Mouse (Mus musculus): ENCODE data around the gene Pik3ap1. TPM values are rescaled to one million over a fixed set of nuclear protein-coding genes. Genes with fewer than 3 reads are reported as not detected.

Gene Pik3ap1
- polyA plus RNA-seq, 1 experiment: 0.16 TPM

- TF ChIP-seq CTCF (IDR thresholded peaks at IDR 0.05; ENCODE audit: low read depth, low read length) (no peak), POLR2A (IDR thresholded peaks at IDR 0.05; ENCODE audit: insufficient read depth, low read length) (no peak), EP300 (IDR thresholded peaks at IDR 0.05; ENCODE audit: insufficient read depth, low read depth, low read length) (no peak)
- no peaks in the 10 kb centered on the region for H3K27me3 ChIP-seq (ENCODE audit: control insufficient read depth, insufficient read depth, low read length, poor library complexity, severe bottlenecking)
- no peak overlapping the region for H3K9ac ChIP-seq (ENCODE audit: low read depth, poor library complexity, severe bottlenecking)
- no peaks in the 10 kb centered on the region for H3K4me1 ChIP-seq (ENCODE audit: control insufficient read depth, insufficient read depth, low read length)
- no peaks in the 10 kb centered on the region for H3K9me3 ChIP-seq (replicated peaks; ENCODE audit: control insufficient read depth, insufficient read depth, low read length, poor library complexity, severe bottlenecking)
- no peak overlapping the region for H3K4me3 ChIP-seq (ENCODE audit: low read depth, low read length)
- no peak overlapping the region for H3K27ac ChIP-seq (ENCODE audit: insufficient read depth, low read length)
- H3K36me3 ChIP-seq (ENCODE audit: control insufficient read depth, insufficient read depth, low read length, poor library complexity, severe bottlenecking): no peaks in the 10 kb centered on the region
Measured at GRCm38 (mm10) chr19:41278606-41279005, 106.3 kb downstream of the Pik3ap1 start.

- Histone ChIP-seq H3K4me3 (ENCODE audit: low read depth, low read length) (no peak overlapping the region), H3K36me3 (ENCODE audit: control insufficient read depth, insufficient read depth, low read length, poor library complexity, severe bottlenecking) (no peaks in the 10 kb centered on the region), H3K27ac (ENCODE audit: insufficient read depth, low read length) (no peak overlapping the region), H3K9me3 (replicated peaks; ENCODE audit: control insufficient read depth, insufficient read depth, low read length, poor library complexity, severe bottlenecking) (no peaks in the 10 kb centered on the region), H3K9ac (ENCODE audit: low read depth, poor library complexity, severe bottlenecking) (no peak overlapping the region), H3K4me1 (ENCODE audit: control insufficient read depth, insufficient read depth, low read length) (no peaks in the 10 kb centered on the region), H3K27me3 (ENCODE audit: control insufficient read depth, insufficient read depth, low read length, poor library complexity, severe bottlenecking) (no peaks in the 10 kb centered on the region)
- no peak for TF ChIP-seq EP300 (IDR thresholded peaks at IDR 0.05; ENCODE audit: insufficient read depth, low read depth, low read length)
- TF ChIP-seq CTCF (IDR thresholded peaks at IDR 0.05; ENCODE audit: low read depth, low read length): no peak
- TF ChIP-seq POLR2A (IDR thresholded peaks at IDR 0.05; ENCODE audit: insufficient read depth, low read length): no peak
Measured at GRCm38 (mm10) chr19:41275588-41275987, 109.3 kb downstream of the Pik3ap1 start.

- Histone ChIP-seq H3K9me3 (replicated peaks; ENCODE audit: control insufficient read depth, insufficient read depth, low read length, poor library complexity, severe bottlenecking) (no peaks in the 10 kb centered on the region), H3K27me3 (ENCODE audit: control insufficient read depth, insufficient read depth, low read length, poor library complexity, severe bottlenecking) (no peaks in the 10 kb centered on the region; the same call in 1 of the 2 replicates), H3K36me3 (ENCODE audit: control insufficient read depth, insufficient read depth, low read length, poor library complexity, severe bottlenecking) (no peaks in the 10 kb centered on the region), H3K27ac (ENCODE audit: insufficient read depth, low read length) (no peak overlapping the region), H3K9ac (ENCODE audit: low read depth, poor library complexity, severe bottlenecking) (no peak overlapping the region), H3K4me3 (ENCODE audit: low read depth, low read length) (no peak overlapping the region), H3K4me1 (ENCODE audit: control insufficient read depth, insufficient read depth, low read length) (peaks cover 3% of the 10 kb centered on the region)
- TF ChIP-seq POLR2A (IDR thresholded peaks at IDR 0.05; ENCODE audit: insufficient read depth, low read length): no peak
- TF ChIP-seq EP300 (IDR thresholded peaks at IDR 0.05; ENCODE audit: insufficient read depth, low read depth, low read length): no peak
- no peak for TF ChIP-seq CTCF (IDR thresholded peaks at IDR 0.05; ENCODE audit: low read depth, low read length)
Measured at GRCm38 (mm10) chr19:41270906-41271305, 114.0 kb downstream of the Pik3ap1 start.

GRCm38 (mm10) chr19:41270151-41270727, 114.7 kb downstream of the Pik3ap1 start:
- no peak overlapping the region for H3K4me3 ChIP-seq (ENCODE audit: low read depth, low read length)
- no peak for TF ChIP-seq CTCF (IDR thresholded peaks at IDR 0.05; ENCODE audit: low read depth, low read length)
- no peak for TF ChIP-seq EP300 (IDR thresholded peaks at IDR 0.05; ENCODE audit: insufficient read depth, low read depth, low read length)
- TF ChIP-seq POLR2A (IDR thresholded peaks at IDR 0.05; ENCODE audit: insufficient read depth, low read length): no peak
- no peak overlapping the region for H3K9ac ChIP-seq (ENCODE audit: low read depth, poor library complexity, severe bottlenecking)
- H3K27ac ChIP-seq (ENCODE audit: insufficient read depth, low read length): no peak overlapping the region
- no peaks in the 10 kb centered on the region; the same call in 1 of the 2 replicates for H3K27me3 ChIP-seq (ENCODE audit: control insufficient read depth, insufficient read depth, low read length, poor library complexity, severe bottlenecking)
- no peaks in the 10 kb centered on the region for H3K9me3 ChIP-seq (replicated peaks; ENCODE audit: control insufficient read depth, insufficient read depth, low read length, poor library complexity, severe bottlenecking)
- H3K4me1 ChIP-seq (ENCODE audit: control insufficient read depth, insufficient read depth, low read length): peaks cover 6% of the 10 kb centered on the region
- H3K36me3 ChIP-seq (ENCODE audit: control insufficient read depth, insufficient read depth, low read length, poor library complexity, severe bottlenecking): no peaks in the 10 kb centered on the region

GRCm38 (mm10) chr19:41266251-41266901, 118.5 kb downstream of the Pik3ap1 start:
- Histone ChIP-seq H3K27ac (ENCODE audit: insufficient read depth, low read length) (0 out of 2 replicates have a peak overlapping the region, but pooled peaks have one; percentile 21), H3K27me3 (ENCODE audit: control insufficient read depth, insufficient read depth, low read length, poor library complexity, severe bottlenecking) (no peaks in the 10 kb centered on the region; the same call in 1 of the 2 replicates), H3K9ac (ENCODE audit: low read depth, poor library complexity, severe bottlenecking) (no peak overlapping the region), H3K4me3 (ENCODE audit: low read depth, low read length) (no peak overlapping the region), H3K36me3 (ENCODE audit: control insufficient read depth, insufficient read depth, low read length, poor library complexity, severe bottlenecking) (no peaks in the 10 kb centered on the region), H3K4me1 (ENCODE audit: control insufficient read depth, insufficient read depth, low read length) (peaks cover 6% of the 10 kb centered on the region), H3K9me3 (replicated peaks; ENCODE audit: control insufficient read depth, insufficient read depth, low read length, poor library complexity, severe bottlenecking) (no peaks in the 10 kb centered on the region)
- TF ChIP-seq CTCF (IDR thresholded peaks at IDR 0.05; ENCODE audit: low read depth, low read length) (no peak), EP300 (IDR thresholded peaks at IDR 0.05; ENCODE audit: insufficient read depth, low read depth, low read length) (peak; percentile 72; the same call in 1 of the 2 replicates), POLR2A (IDR thresholded peaks at IDR 0.05; ENCODE audit: insufficient read depth, low read length) (no peak)

GRCm38 (mm10) chr19:41264331-41264799, 120.5 kb downstream of the Pik3ap1 start:
- peaks cover 6% of the 10 kb centered on the region for H3K4me1 ChIP-seq (ENCODE audit: control insufficient read depth, insufficient read depth, low read length)
- H3K4me3 ChIP-seq (ENCODE audit: low read depth, low read length): peak overlapping the region; percentile 99
- peak overlapping the region; percentile 23 for H3K27ac ChIP-seq (ENCODE audit: insufficient read depth, low read length)
- H3K36me3 ChIP-seq (ENCODE audit: control insufficient read depth, insufficient read depth, low read length, poor library complexity, severe bottlenecking): no peaks in the 10 kb centered on the region
- TF ChIP-seq POLR2A (IDR thresholded peaks at IDR 0.05; ENCODE audit: insufficient read depth, low read length) (no peak), EP300 (IDR thresholded peaks at IDR 0.05; ENCODE audit: insufficient read depth, low read depth, low read length) (no peak), CTCF (IDR thresholded peaks at IDR 0.05; ENCODE audit: low read depth, low read length) (no peak)
- H3K9me3 ChIP-seq (replicated peaks; ENCODE audit: control insufficient read depth, insufficient read depth, low read length, poor library complexity, severe bottlenecking): no peaks in the 10 kb centered on the region
- peak overlapping the region; percentile 95 for H3K9ac ChIP-seq (ENCODE audit: low read depth, poor library complexity, severe bottlenecking)
- no peaks in the 10 kb centered on the region; the same call in 1 of the 2 replicates for H3K27me3 ChIP-seq (ENCODE audit: control insufficient read depth, insufficient read depth, low read length, poor library complexity, severe bottlenecking)

Measured in ES-Bruce4 (cell line).